Mouse (Mus musculus): ENCODE results near the gene Atl2.

Atl2 gene

GRCm38 (mm10) chr17:79895911-79896423 is at the start of gene Atl2:
TSS of gene Atl2 (minus strand) at chr17:79896123.
- DNase-seq: peak; percentile 99

- no peak for DNase-seq
Measured at GRCm38 (mm10) chr17:79944851-79945250, 48.9 kb upstream of the Atl2 start.

GRCm38 (mm10) chr17:79942418-79942817 is 46.5 kb upstream of the Atl2 start:
- DNase-seq: no peak

GRCm38 (mm10) chr17:79939133-79939532 is 43.2 kb upstream of the Atl2 start:
- no peak for DNase-seq

- DNase-seq: no peak
Measured at GRCm38 (mm10) chr17:79937921-79938601, 42.1 kb upstream of the Atl2 start.

- no peak for DNase-seq
Measured at GRCm38 (mm10) chr17:79934370-79934769, 38.4 kb upstream of the Atl2 start.

GRCm38 (mm10) chr17:79932676-79933278 is 36.9 kb upstream of the Atl2 start:
- DNase-seq: no peak

- DNase-seq: no peak
Measured at GRCm38 (mm10) chr17:79927110-79927509, 31.2 kb upstream of the Atl2 start.

- no peak for DNase-seq
Measured at GRCm38 (mm10) chr17:79926486-79926885, 30.6 kb upstream of the Atl2 start.

GRCm38 (mm10) chr17:79925865-79926421 is 30.0 kb upstream of the Atl2 start:
- DNase-seq: no peak

- DNase-seq: no peak
Measured at GRCm38 (mm10) chr17:79920355-79920754, 24.4 kb upstream of the Atl2 start.

GRCm38 (mm10) chr17:79919566-79920350 is 23.8 kb upstream of the Atl2 start:
- no peak for DNase-seq

- peak; percentile 36 for DNase-seq
Measured at GRCm38 (mm10) chr17:79918484-79919004, 22.6 kb upstream of the Atl2 start.

GRCm38 (mm10) chr17:79916996-79917395 is 21.1 kb upstream of the Atl2 start:
- DNase-seq: peak; percentile 49

GRCm38 (mm10) chr17:79912174-79912573 is 16.3 kb upstream of the Atl2 start:
- no peak for DNase-seq

- DNase-seq: no peak
Measured at GRCm38 (mm10) chr17:79911718-79912117, 15.8 kb upstream of the Atl2 start.

- no peak for DNase-seq
Measured at GRCm38 (mm10) chr17:79909571-79909970, 13.6 kb upstream of the Atl2 start.

GRCm38 (mm10) chr17:79907698-79908097 is 11.8 kb upstream of the Atl2 start:
- DNase-seq: no peak

GRCm38 (mm10) chr17:79906791-79907494 is 11.0 kb upstream of the Atl2 start:
- no peak for DNase-seq

- no peak for DNase-seq
Measured at GRCm38 (mm10) chr17:79904593-79904992, 8.7 kb upstream of the Atl2 start.

- no peak for DNase-seq
Measured at GRCm38 (mm10) chr17:79901207-79901606, 5.3 kb upstream of the Atl2 start.

GRCm38 (mm10) chr17:79898156-79898746 is 2.3 kb upstream of the Atl2 start:
- no peak for DNase-seq

Measured in thymus, postnatal 25 days (tissue).